Comparison of ENCODE assay signal across 23 mouse cellular contexts in the genomic region with DNA sequence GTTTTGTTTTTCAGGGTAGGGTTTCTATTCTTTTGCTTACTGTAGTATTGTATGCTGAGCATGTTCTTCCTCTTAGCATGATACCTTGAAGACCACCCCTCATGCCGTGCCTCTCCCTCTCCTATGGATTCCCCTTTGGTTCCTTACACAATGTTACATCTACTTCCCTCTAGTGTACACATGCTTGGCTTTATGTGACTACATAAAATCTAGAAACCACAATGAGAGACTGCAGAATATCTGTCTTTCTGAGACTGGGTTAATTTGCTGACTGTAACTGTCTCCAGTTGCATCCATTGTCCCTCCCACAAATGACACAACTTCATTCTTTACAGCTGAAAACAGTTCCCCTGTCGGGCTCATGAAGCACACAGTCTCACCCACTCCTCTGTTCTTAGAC.
DNase-seq lines count a peak whose midpoint lies in the region; ATAC-seq lines count a peak whose summit lies in the region.
"Had no signal": no experiment of that assay in that cellular context is flagged by ENCODE, and none has a peak within 500 bp of the region (broad histone marks: within the 10 kb centered on the region; RNA-seq: fewer than 3 reads in every experiment).

No protein-coding gene starts in this region.

- H3K9me3 ChIP-seq in embryonic facial prominence, embryonic 14.5 days (ENCODE audit: control insufficient read depth, low read length) = peaks cover 6% of the 10 kb centered on the region; the same call in 1 of the 2 replicates
- peaks cover 5% of the 10 kb centered on the region; the same call in 1 of the 2 replicates for H3K9me3 ChIP-seq in embryonic facial prominence, embryonic 10.5 days
- no peaks in the 10 kb centered on the region for H3K9me3 ChIP-seq in forebrain, embryonic 16.5 days (ENCODE audit: control insufficient read depth, low read length)
- H3K9me3 ChIP-seq: embryonic facial prominence, embryonic 15.5 days had no signal

- no peak overlapping the region for H3K4me3 ChIP-seq in embryonic facial prominence, embryonic 14.5 days (ENCODE audit: low read depth, low read length)
- H3K4me3 ChIP-seq in embryonic facial prominence, embryonic 10.5 days = no peak overlapping the region
- H3K4me3 ChIP-seq in forebrain, embryonic 16.5 days (replicated peaks; ENCODE audit: low read length) = no peak overlapping the region
- H3K4me3 ChIP-seq: embryonic facial prominence, embryonic 12.5 days; embryonic facial prominence, embryonic 15.5 days; erythroblast, embryonic 14.5 days; forebrain, embryonic 10.5 days; forebrain, embryonic 12.5 days had no signal

- WGBS in embryonic facial prominence, embryonic 14.5 days = 51% methylated on average over 2 of the region's 2 CpGs
- 85% methylated on average over 2 of the region's 2 CpGs for WGBS in embryonic facial prominence, embryonic 10.5 days
- 81% methylated on average over 2 of the region's 2 CpGs for WGBS in forebrain, embryonic 16.5 days

- peak; percentile 13 for DNase-seq in embryonic facial prominence, embryonic 14.5 days (ENCODE audit: low spot score)
- no peak for DNase-seq in embryonic facial prominence, embryonic 10.5 days (ENCODE audit: low spot score)
- peak; percentile 9 for DNase-seq in 416B (ENCODE audit: low read depth)
- no peak for DNase-seq in cerebellum, adult 11-12 months
- DNase-seq: adrenal gland, adult 2 months; adrenal gland, postnatal 10 days; adrenal gland, postnatal 25 days; cerebellum, adult 11 months; cerebellum, adult 2 months; cerebellum, adult 9-10 months; cerebellum, postnatal 10 days; cerebellum, postnatal 25 days; embryo, embryonic 11 days; forebrain, postnatal 0 days had no signal

- H3K36me3 ChIP-seq in embryonic facial prominence, embryonic 14.5 days (ENCODE audit: control insufficient read depth, insufficient read depth, low read length) = no peaks in the 10 kb centered on the region
- H3K36me3 ChIP-seq in embryonic facial prominence, embryonic 10.5 days (replicated peaks) = no peaks in the 10 kb centered on the region
- H3K36me3 ChIP-seq in forebrain, embryonic 16.5 days (ENCODE audit: control insufficient read depth, insufficient read depth) = no peaks in the 10 kb centered on the region
- H3K36me3 ChIP-seq: embryonic facial prominence, embryonic 12.5 days; embryonic facial prominence, embryonic 15.5 days; forebrain, embryonic 10.5 days; forebrain, embryonic 12.5 days had no signal

- ATAC-seq in embryonic facial prominence, embryonic 14.5 days (ENCODE audit: low read depth) = no peak
- peak; percentile 68 for ATAC-seq in granulocyte monocyte progenitor cell, adult 5-6 weeks (replicated peaks; ENCODE audit: poor library complexity, severe bottlenecking)
- peak; percentile 69 for ATAC-seq in megakaryocyte progenitor cell, adult 5-6 weeks (replicated peaks; ENCODE audit: poor library complexity)
- ATAC-seq in forebrain, embryonic 16.5 days = no peak
- ATAC-seq: forebrain, embryonic 14.5 days; forebrain, postnatal 0 days had no signal

- no peak overlapping the region for H3K9ac ChIP-seq in embryonic facial prominence, embryonic 14.5 days (ENCODE audit: low read depth, low read length)
- H3K9ac ChIP-seq in forebrain, embryonic 16.5 days (replicated peaks; ENCODE audit: low read depth, low read length) = no peak overlapping the region
- H3K9ac ChIP-seq: embryonic facial prominence, embryonic 12.5 days; embryonic facial prominence, embryonic 15.5 days; forebrain, embryonic 12.5 days; forebrain, postnatal 0 days had no signal

- no peaks in the 10 kb centered on the region for H3K27me3 ChIP-seq in embryonic facial prominence, embryonic 14.5 days (replicated peaks; ENCODE audit: control insufficient read depth, insufficient read depth, low read length)
- H3K27me3 ChIP-seq in embryonic facial prominence, embryonic 10.5 days (replicated peaks; ENCODE audit: low read depth, poor library complexity, severe bottlenecking) = no peaks in the 10 kb centered on the region
- H3K27me3 ChIP-seq in forebrain, embryonic 16.5 days (replicated peaks; ENCODE audit: control insufficient read depth, insufficient read depth, low read length) = no peaks in the 10 kb centered on the region
- H3K27me3 ChIP-seq: embryonic facial prominence, embryonic 12.5 days; embryonic facial prominence, embryonic 15.5 days; forebrain, embryonic 12.5 days had no signal

- no peak overlapping the region for H3K27ac ChIP-seq in embryonic facial prominence, embryonic 14.5 days (replicated peaks; ENCODE audit: low read depth, low read length)
- H3K27ac ChIP-seq in embryonic facial prominence, embryonic 10.5 days (replicated peaks) = no peak overlapping the region
- H3K27ac ChIP-seq in forebrain, embryonic 16.5 days (ENCODE audit: low read length) = no peak overlapping the region
- H3K27ac ChIP-seq: embryonic facial prominence, embryonic 12.5 days; embryonic facial prominence, embryonic 15.5 days; forebrain, embryonic 10.5 days; forebrain, embryonic 12.5 days had no signal

- H3K4me1 ChIP-seq in embryonic facial prominence, embryonic 14.5 days (ENCODE audit: control insufficient read depth, insufficient read depth, low read length) = no peaks in the 10 kb centered on the region
- peaks cover 7% of the 10 kb centered on the region for H3K4me1 ChIP-seq in embryonic facial prominence, embryonic 10.5 days
- H3K4me1 ChIP-seq in forebrain, embryonic 16.5 days (replicated peaks; ENCODE audit: control insufficient read depth, insufficient read depth, low read length) = no peaks in the 10 kb centered on the region
- H3K4me1 ChIP-seq: embryonic facial prominence, embryonic 12.5 days; forebrain, embryonic 10.5 days; forebrain, embryonic 12.5 days had no signal

- H3K4me2 ChIP-seq in embryonic facial prominence, embryonic 14.5 days (ENCODE audit: low read depth, low read length) = no peak overlapping the region
- no peak overlapping the region for H3K4me2 ChIP-seq in forebrain, embryonic 16.5 days (ENCODE audit: low read length)
- H3K4me2 ChIP-seq: embryonic facial prominence, embryonic 12.5 days; embryonic facial prominence, embryonic 15.5 days; forebrain, embryonic 12.5 days had no signal

Comparison
In these comparisons a context has a peak if more than half of its experiments do, and no peak if none do; other contexts are left out.
1. DNase-seq: peak in embryonic facial prominence, embryonic 14.5 days (single experiment) and 416B (single experiment); none in embryonic facial prominence, embryonic 10.5 days (single experiment) and cerebellum, adult 11-12 months (single experiment).
2. ATAC-seq: peak in granulocyte monocyte progenitor cell, adult 5-6 weeks (single experiment) and megakaryocyte progenitor cell, adult 5-6 weeks (single experiment); none in embryonic facial prominence, embryonic 14.5 days (single experiment) and forebrain, embryonic 16.5 days (single experiment).